Mouse (Mus musculus) lung, postnatal 14 days (tissue): ENCODE measurements around the gene Bicdl2.
A peak's percentile ranks its signal among the peaks of the same experiment; 100 is the strongest.

Experiments used
- DNase-seq: peaks from one replicate; pipeline ENCODE4 v3.0.0; 2021

Bicdl2 gene

GRCm38 (mm10) chr17:23660117-23660875 lies at the start of gene Bicdl2:
Gene Bicdl2, plus strand, starts transcription at chr17:23660506.
- DNase-seq = peak; percentile 79

- no peak for DNase-seq
Observed at GRCm38 (mm10) chr17:23617087-23617486, 43.2 kb upstream of the Bicdl2 start.

DNA sequence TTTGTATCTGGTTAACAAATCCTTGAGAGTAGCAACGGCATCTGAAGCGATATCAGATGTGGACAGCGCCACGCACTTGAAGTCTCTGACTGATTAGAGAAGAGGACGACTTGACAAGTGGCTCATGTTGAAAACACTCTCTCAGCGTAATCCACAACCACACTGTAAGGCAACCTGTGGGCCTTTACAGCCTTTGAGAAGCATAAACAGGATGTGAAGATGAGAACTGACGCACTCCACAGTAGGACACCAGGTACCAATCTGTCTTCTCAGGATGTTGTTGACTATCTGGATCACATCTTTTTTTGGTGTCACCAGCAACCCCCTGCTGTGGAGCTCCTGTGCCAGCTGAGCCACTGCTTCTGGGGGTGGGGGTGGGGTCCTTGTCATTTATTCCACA lies 40.0 kb upstream of the Bicdl2 start:
- DNase-seq = no peak

- DNase-seq = no peak
Observed at GRCm38 (mm10) chr17:23627813-23628212, 32.5 kb upstream of the Bicdl2 start.

DNA sequence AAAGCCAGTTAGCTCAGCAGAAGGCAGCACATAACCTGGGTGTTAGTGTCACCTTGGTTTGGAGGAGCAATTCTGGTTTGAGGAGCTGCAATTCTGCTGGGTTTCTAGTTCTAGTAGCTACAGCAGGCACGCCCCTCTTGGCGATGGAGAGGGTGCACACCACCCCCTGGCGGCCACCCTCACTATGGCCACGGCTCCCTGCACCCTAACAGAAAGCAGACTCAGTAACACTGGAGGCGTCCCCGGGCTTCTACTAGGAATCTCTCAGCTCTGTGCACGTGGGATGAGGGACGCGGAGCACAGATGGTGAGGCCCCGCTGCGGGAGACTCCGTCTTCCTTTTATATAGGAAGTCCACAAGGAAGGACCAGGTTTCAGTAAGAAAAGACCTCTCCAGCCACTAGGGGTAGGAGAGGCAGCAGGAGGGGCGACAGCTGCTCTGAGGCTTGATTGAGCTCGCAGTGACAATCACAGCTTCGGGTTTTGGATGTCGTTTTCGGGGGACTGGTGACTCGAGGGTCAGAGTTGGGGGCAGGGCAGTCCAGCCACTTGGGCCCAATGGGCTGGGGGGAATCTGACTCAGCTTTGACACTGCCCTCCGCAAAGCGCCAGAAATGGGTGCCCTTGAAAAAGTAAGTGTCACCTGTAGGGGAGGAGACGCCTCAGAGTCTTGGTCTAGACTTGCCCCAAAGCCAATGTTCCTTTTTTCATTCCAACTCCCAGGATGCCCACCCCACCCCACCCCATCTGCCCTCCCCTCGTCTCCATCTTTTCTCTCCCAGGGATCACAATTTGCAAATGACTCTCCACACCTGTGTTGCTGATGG lies 29.9 kb upstream of the Bicdl2 start:
- peak; percentile 80 for DNase-seq

GRCm38 (mm10) chr17:23631241-23631640 lies 29.1 kb upstream of the Bicdl2 start:
- DNase-seq = no peak

DNA sequence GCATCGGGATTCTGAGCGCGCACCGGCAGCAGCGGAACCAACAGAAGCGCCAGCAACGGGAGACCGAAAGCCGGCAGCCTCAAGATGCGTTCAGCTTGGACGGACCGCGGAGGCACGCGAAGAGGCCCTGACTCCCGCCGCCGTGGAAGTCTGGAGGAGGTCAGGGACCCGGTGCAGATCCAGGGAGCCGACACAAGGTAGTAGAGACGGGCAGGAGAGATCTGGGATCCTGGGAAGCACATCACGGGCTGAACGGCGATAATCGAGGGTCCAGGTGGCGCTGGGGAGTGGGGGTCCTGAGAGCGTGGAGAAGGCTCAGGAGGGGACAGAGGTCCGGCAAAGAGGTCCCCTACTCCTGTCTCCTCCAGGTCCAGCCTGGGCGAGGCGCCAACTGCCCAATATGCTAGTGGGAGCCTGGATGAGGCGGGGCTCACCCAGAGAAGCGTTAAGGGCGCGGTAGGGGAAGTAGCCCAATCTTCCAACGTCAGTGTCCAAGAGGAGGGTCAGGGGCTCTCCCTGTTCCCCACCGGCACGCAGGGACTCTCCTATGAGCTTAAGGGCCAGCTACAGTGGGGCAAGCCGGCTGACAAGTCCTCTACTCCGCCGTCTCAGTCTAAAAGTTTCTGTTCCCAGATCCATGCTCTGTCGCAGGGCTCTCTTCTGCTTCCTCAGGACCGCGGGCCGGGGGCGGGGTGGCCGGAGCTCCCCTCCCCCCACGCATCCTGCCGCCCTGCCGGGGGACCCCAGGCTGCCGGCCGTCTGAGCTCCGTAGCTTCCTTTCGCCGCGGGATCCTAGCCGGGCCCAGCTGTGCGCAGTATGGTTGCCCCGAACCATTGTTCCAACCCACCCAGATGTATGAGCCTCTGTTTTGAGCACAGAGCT lies 15.5 kb upstream of the Bicdl2 start, which contains the start of gene Mmp25:
Mmp25 (minus strand) TSS at position 665 of the 883 bp plus-strand sequence.
- DNase-seq = no peak

GRCm38 (mm10) chr17:23645894-23646293 lies 14.4 kb upstream of the Bicdl2 start:
- no peak for DNase-seq

DNA sequence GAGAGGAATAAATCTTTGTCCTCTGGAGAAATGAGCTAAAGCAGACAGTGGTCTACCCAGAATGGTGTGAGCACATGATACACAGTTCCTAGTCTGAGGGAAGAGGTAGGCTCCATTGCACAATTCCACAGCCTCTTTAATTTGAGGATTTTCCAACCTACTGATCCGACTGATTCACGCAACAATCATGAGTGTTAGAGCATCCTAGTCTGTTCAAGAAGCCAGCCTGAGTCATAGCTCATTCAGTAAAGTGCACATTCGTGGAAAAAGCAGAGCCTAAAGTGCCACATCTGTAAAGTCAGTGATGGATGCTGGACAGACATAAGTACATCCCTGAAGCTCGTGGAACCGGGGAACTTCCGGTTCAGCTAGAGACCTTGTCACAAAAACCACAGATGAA lies 8.9 kb upstream of the Bicdl2 start:
- no peak for DNase-seq

DNA sequence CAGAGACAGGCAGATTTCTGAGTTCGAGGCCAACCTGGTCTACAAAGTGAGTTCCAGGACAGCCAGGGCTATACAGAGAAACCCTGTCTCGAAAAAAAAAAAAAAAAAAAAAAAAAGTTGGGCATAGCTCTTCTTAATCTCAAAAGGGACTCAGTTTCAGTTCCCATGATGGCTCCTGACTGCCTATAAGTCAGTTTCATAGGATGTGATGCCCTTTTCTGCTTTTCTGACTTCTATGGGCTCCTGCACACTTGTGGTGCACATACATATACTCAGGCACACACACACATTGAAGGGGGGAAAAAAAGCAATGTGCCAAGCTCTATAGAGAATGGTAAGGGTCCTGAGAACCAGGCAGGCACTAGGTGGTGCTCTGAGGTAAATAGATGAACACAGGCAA lies 7.0 kb upstream of the Bicdl2 start:
- no peak for DNase-seq

GRCm38 (mm10) chr17:23654001-23654400 lies 6.3 kb upstream of the Bicdl2 start:
- no peak for DNase-seq

GRCm38 (mm10) chr17:23654410-23654809 lies 5.9 kb upstream of the Bicdl2 start:
- no peak for DNase-seq

- DNase-seq = no peak
Observed at GRCm38 (mm10) chr17:23658450-23658849, 1.9 kb upstream of the Bicdl2 start.

DNA sequence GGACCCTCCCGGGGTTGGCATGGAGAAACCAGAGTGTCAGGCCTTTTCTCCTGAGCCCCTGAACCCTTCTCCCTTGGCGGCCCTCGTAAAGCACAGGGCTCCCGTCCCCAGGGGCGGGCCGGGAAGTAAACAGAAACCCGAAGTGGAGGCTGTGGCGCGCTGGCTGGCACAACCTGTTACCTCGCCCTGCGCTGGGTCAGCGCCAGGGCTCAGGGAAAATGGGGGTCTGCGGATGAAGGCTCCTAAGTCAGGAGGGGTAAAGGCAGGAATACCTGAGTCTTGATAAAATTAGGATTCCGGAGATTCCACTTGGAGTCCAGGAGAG lies 532 bp downstream of the Bicdl2 start:
- DNase-seq = no peak

GRCm38 (mm10) chr17:23661526-23661925 lies 1.2 kb downstream of the Bicdl2 start:
- DNase-seq = peak; percentile 26

DNA sequence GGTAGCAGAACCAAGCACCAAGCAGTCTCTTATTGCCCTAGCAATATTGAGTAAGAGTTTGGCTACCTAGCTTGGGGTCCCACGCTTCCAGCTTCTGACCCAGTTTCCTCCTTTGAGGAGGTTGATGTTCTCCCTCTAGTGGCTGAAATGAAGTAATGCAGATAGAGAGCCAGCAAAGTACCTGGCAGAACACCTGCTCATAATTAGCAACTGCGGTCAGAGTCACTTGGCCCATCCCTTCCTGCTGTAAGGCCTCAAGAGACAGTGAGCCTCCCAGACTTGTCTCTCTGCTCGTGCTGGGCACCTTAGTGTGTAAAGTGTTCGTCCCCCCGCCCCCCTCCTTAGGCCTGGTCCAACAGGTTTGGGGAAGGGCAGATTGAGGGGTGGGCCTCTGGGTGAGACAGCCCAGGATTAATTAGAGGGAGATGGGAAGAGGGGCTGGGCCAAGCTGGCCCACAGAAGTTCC lies 4.3 kb downstream of the Bicdl2 start:
- peak; percentile 22 for DNase-seq

- no peak for DNase-seq
Observed at GRCm38 (mm10) chr17:23665511-23665910, 5.2 kb downstream of the Bicdl2 start.

DNA sequence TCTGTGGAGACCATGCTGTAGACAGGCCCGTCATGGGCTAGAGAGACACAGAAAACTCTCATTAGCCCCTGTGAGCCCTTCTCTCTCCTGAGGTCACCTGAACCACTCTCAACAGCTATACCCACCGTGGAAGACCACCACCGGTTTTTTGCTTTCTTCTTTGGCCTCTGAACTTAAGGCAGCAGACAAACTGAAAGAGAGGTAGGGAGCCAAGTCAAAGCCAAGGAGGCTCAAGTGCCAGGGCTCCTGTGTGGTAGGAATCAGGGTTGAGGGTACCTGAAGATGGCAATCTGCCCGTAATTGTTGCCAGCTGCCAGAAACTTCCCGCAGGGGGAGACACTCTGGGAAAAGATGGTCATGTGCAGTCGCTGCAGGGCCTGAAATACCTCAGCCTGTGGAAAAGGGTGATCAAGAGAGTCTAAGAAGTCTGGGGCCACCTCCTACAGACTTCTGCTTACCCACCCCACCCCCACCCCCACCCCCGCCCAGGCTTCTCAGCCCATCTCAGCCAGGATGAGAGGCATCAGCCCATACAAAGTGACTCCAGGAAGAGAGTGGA lies 10.3 kb downstream of the Bicdl2 start:
- DNase-seq = no peak

GRCm38 (mm10) chr17:23671519-23671918 lies 11.2 kb downstream of the Bicdl2 start:
- DNase-seq = no peak

DNA sequence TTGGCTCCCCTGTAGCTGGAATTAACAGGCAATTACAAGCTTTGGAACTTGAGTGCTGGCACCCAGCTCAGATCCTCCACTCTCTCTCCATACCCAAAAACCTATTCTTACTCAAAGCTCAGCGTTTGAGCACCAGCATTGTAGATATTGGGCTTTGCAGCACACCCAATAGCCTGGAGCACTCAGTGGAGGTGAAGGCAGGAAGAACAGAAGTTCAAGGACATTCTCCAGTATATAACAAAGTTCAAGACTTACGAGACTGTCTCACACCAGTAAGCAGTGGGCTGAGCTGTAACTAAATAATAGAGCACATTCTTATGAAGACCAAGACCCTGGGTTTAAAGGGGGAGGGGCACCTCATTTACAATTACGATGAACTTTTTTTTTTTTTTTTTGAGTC lies 12.5 kb downstream of the Bicdl2 start:
- DNase-seq = no peak

- peak; percentile 93 for DNase-seq
Observed at GRCm38 (mm10) chr17:23673424-23674073, 13.2 kb downstream of the Bicdl2 start, which contains the start of the genes Hcfc1r1 and Thoc6. Gene Hcfc1r1, plus strand, starts transcription at chr17:23673596. Gene Thoc6, minus strand, starts transcription at chr17:23673882.
